ENCODE assay signal across 8 mouse cellular contexts in genomic region chr17:29438347-29439235, GRCm38 (mm10). TPM values are rescaled to one million over a fixed set of nuclear protein-coding genes. Genes with fewer than 3 reads are reported as not detected.
A peak's percentile ranks its signal among the peaks of the same experiment; 100 is the strongest.
DNase-seq lines count a peak whose midpoint lies in the region; ATAC-seq and TF ChIP-seq lines count a peak whose summit lies in the region.

No protein-coding gene starts in this region.

- H3K27me3 ChIP-seq in MEL (ENCODE audit: control insufficient read depth in 1 of 2, insufficient read depth in 2 of 2, low read length in 2 of 2) = no peaks in the 10 kb centered on the region
- no peaks in the 10 kb centered on the region for H3K27me3 ChIP-seq in embryonic facial prominence, embryonic 13.5 days
- H3K27me3 ChIP-seq in heart, embryonic 15.5 days = no peaks in the 10 kb centered on the region
- no peaks in the 10 kb centered on the region for H3K27me3 ChIP-seq in kidney, postnatal 0 days (ENCODE audit: insufficient read depth, low read length)

- peak overlapping the region; percentile 46 to 67 for H3K4me3 ChIP-seq in MEL (ENCODE audit: control insufficient read depth in 1 of 2, insufficient read depth in 1 of 2, low read depth in 2 of 2, low read length in 2 of 2)
- no peak overlapping the region for H3K4me3 ChIP-seq in embryonic facial prominence, embryonic 13.5 days
- H3K4me3 ChIP-seq in heart, embryonic 15.5 days = peak overlapping the region; percentile 52; the same call in 1 of the 2 replicates
- H3K4me3 ChIP-seq in kidney, postnatal 0 days (replicated peaks; ENCODE audit: low read depth, low read length) = no peak overlapping the region

- peak overlapping the region; percentile 81 for H3K27ac ChIP-seq in MEL (ENCODE audit: control insufficient read depth, low read depth, low read length)
- no peak overlapping the region for H3K27ac ChIP-seq in embryonic facial prominence, embryonic 13.5 days
- H3K27ac ChIP-seq in heart, embryonic 15.5 days = peak overlapping the region; percentile 93
- H3K27ac ChIP-seq in kidney, postnatal 0 days = peak overlapping the region; percentile 82

- peak overlapping the region; percentile 56 for H3K9ac ChIP-seq in MEL (ENCODE audit: control insufficient read depth, low read depth, low read length, poor library complexity, severe bottlenecking)
- H3K9ac ChIP-seq in embryonic facial prominence, embryonic 13.5 days = no peak overlapping the region
- no peak overlapping the region for H3K9ac ChIP-seq in heart, embryonic 15.5 days
- H3K9ac ChIP-seq in kidney, postnatal 0 days (ENCODE audit: low read depth, low read length) = no peak overlapping the region

- no peak for TF ChIP-seq POLR2A in MEL (IDR thresholded peaks at IDR 0.05; ENCODE audit: control insufficient read depth in 1 of 2, insufficient read depth in 1 of 2, low read depth in 1 of 2, low read length in 2 of 2, poor library complexity in 1 of 2)

- peak; percentile 84 to 97 for TF ChIP-seq EP300 in MEL (IDR thresholded peaks at IDR 0.05; ENCODE audit: low read depth in 1 of 2, low read length in 2 of 2)

- 22% methylated on average over 17 of the region's 17 CpGs for WGBS in embryonic facial prominence, embryonic 13.5 days
- WGBS in heart, embryonic 15.5 days = 21% methylated on average over 17 of the region's 17 CpGs
- 12% methylated on average over 17 of the region's 17 CpGs for WGBS in kidney, postnatal 0 days

- H3K9me3 ChIP-seq in MEL (replicated peaks; ENCODE audit: insufficient read depth, low read length) = no peaks in the 10 kb centered on the region
- H3K9me3 ChIP-seq in embryonic facial prominence, embryonic 13.5 days = no peaks in the 10 kb centered on the region
- no peaks in the 10 kb centered on the region for H3K9me3 ChIP-seq in heart, embryonic 15.5 days (replicated peaks)
- no peaks in the 10 kb centered on the region for H3K9me3 ChIP-seq in kidney, postnatal 0 days (replicated peaks; ENCODE audit: low read length)

- no peak for ATAC-seq in embryonic facial prominence, embryonic 13.5 days (ENCODE audit: insufficient number of reproducible peaks, insufficient read depth, low FRiP score, low TSS enrichment, low read depth)
- no peak for ATAC-seq in heart, embryonic 15.5 days (replicated peaks; ENCODE audit: insufficient number of reproducible peaks, insufficient read depth, low FRiP score, low read depth)
- ATAC-seq in kidney, postnatal 0 days (replicated peaks; ENCODE audit: low FRiP score, low read depth) = 0 out of 2 replicates have a peak, but pooled peaks have one; percentile 7

- H3K79me2 ChIP-seq in MEL (ENCODE audit: control insufficient read depth, insufficient read depth, low read length, poor library complexity) = no peaks in the 10 kb centered on the region

- H3K36me3 ChIP-seq in MEL (ENCODE audit: control insufficient read depth in 1 of 2, insufficient read depth in 2 of 2, low read length in 2 of 2) = peaks cover 0 to 43% of the 10 kb centered on the region in 2 experiments; a peak in 2 of 4 replicates
- H3K36me3 ChIP-seq in embryonic facial prominence, embryonic 13.5 days = no peaks in the 10 kb centered on the region
- no peaks in the 10 kb centered on the region for H3K36me3 ChIP-seq in heart, embryonic 15.5 days
- H3K36me3 ChIP-seq in kidney, postnatal 0 days (ENCODE audit: insufficient read depth, low read length) = no peaks in the 10 kb centered on the region

- no peak for TF ChIP-seq RAD21 in MEL (IDR thresholded peaks at IDR 0.05; ENCODE audit: low read depth, low read length)

- peak; percentile 93 for DNase-seq in 416B (ENCODE audit: low read depth)
- peak; percentile 95 for DNase-seq in MEL (ENCODE audit: low read depth, low spot score)
- peak; percentile 62 for DNase-seq in kidney, postnatal 0 days (ENCODE audit: low spot score)
- DNase-seq in lung, postnatal 25 days (ENCODE audit: low spot score) = peak; percentile 78
- DNase-seq in spleen, postnatal 14 days (ENCODE audit: low spot score in 2 of 2) = peak; percentile 87 to 91
- no peak for DNase-seq in left cerebral cortex, adult 8-10 months (ENCODE audit: low spot score in 2 of 2)

- no peak for TF ChIP-seq CTCF in MEL (IDR thresholded peaks at IDR 0.05 in 2 of 3, conservative IDR thresholded peaks at IDR 0.05 in 1 of 3; ENCODE audit: control insufficient read depth in 1 of 3, insufficient read depth in 1 of 3, low read depth in 2 of 3, low read length in 3 of 3, poor library complexity in 1 of 3, severe bottlenecking in 1 of 3)
- no peak for TF ChIP-seq CTCF in kidney, postnatal 0 days (IDR thresholded peaks at IDR 0.05; ENCODE audit: low read depth)

- H3K4me2 ChIP-seq in embryonic facial prominence, embryonic 13.5 days = peak overlapping the region; percentile 77
- peak overlapping the region; percentile 83 for H3K4me2 ChIP-seq in heart, embryonic 15.5 days
- peak overlapping the region; percentile 54; the same call in 1 of the 2 replicates for H3K4me2 ChIP-seq in kidney, postnatal 0 days (ENCODE audit: low read length)

- H3K4me1 ChIP-seq in MEL (ENCODE audit: control insufficient read depth in 1 of 2, insufficient read depth in 2 of 2, low read length in 2 of 2) = peaks cover 16 to 58% of the 10 kb centered on the region in 2 experiments
- peaks cover 28% of the 10 kb centered on the region for H3K4me1 ChIP-seq in embryonic facial prominence, embryonic 13.5 days
- peaks cover 74% of the 10 kb centered on the region for H3K4me1 ChIP-seq in heart, embryonic 15.5 days (replicated peaks)
- H3K4me1 ChIP-seq in kidney, postnatal 0 days (replicated peaks; ENCODE audit: insufficient read depth, low read length) = peaks cover 17% of the 10 kb centered on the region

TF ChIP-seq in MEL, 35 proteins besides CTCF, POLR2A, EP300 and RAD21:
- peak; percentile 89 for TF ChIP-seq SIN3A (IDR thresholded peaks at IDR 0.05; ENCODE audit: low read length)
- TF ChIP-seq ZMIZ1 (IDR thresholded peaks at IDR 0.05; ENCODE audit: low read depth, low read length) = peak; percentile 79
- TF ChIP-seq BHLHE40 (IDR thresholded peaks at IDR 0.05; ENCODE audit: borderline replicate concordance, low read depth, low read length) = peak; percentile 70; the same call in 1 of the 2 replicates
- peak; percentile 61; the same call in 1 of the 2 replicates for TF ChIP-seq CHD2 (IDR thresholded peaks at IDR 0.05; ENCODE audit: low read length)
- TF ChIP-seq POLR2AphosphoS2 (IDR thresholded peaks at IDR 0.05; ENCODE audit: low read length) = peak; percentile 52; the same call in 1 of the 2 replicates
- TF ChIP-seq TCF12 (IDR thresholded peaks at IDR 0.05; ENCODE audit: low read depth, low read length) = peak; percentile 99
- TF ChIP-seq MXI1 (IDR thresholded peaks at IDR 0.05; ENCODE audit: low read depth, low read length) = peak; percentile 54; the same call in 1 of the 2 replicates
- peak; percentile 32; the same call in 1 of the 2 replicates for TF ChIP-seq ELF1 (IDR thresholded peaks at IDR 0.05; ENCODE audit: low read depth, low read length)
- peak; percentile 15; the same call in 1 of the 2 replicates for TF ChIP-seq MEF2A (IDR thresholded peaks at IDR 0.05; ENCODE audit: extremely low read depth, insufficient replicate concordance, low read depth, low read length, poor library complexity, severe bottlenecking)
- TF ChIP-seq POLR2AphosphoS5 (IDR thresholded peaks at IDR 0.05; ENCODE audit: borderline replicate concordance, low read depth, low read length) = no peak
- peak; percentile 98 for TF ChIP-seq ETS1 (IDR thresholded peaks at IDR 0.05; ENCODE audit: low read depth, low read length)
- TF ChIP-seq MAZ (IDR thresholded peaks at IDR 0.05; ENCODE audit: low read depth, low read length) = peak; percentile 97
- peak; percentile 97 for TF ChIP-seq TAL1 (IDR thresholded peaks at IDR 0.05; ENCODE audit: low read length)
- no peak for TF ChIP-seq UBTF (IDR thresholded peaks at IDR 0.05; ENCODE audit: borderline replicate concordance, insufficient read depth, low read depth, low read length)
- TF ChIP-seq MAX (IDR thresholded peaks at IDR 0.05; ENCODE audit: low read length) = peak; percentile 58; the same call in 1 of the 2 replicates
- TF ChIP-seq RCOR1 (IDR thresholded peaks at IDR 0.05; ENCODE audit: low read depth, low read length) = peak; percentile 79
- TF ChIP-seq NELFE (IDR thresholded peaks at IDR 0.05; ENCODE audit: low read depth, low read length) = no peak
- TF ChIP-seq MYC (IDR thresholded peaks at IDR 0.05; ENCODE audit: low read depth, low read length) = peak; percentile 57; the same call in 1 of the 2 replicates
- TF ChIP-seq KAT2A (conservative IDR thresholded peaks at IDR 0.05; ENCODE audit: low read depth, low read length) = no peak
- TF ChIP-seq GATA1 (IDR thresholded peaks at IDR 0.05; ENCODE audit: low read depth, low read length) = peak; percentile 92
- no peak for TF ChIP-seq TBP (IDR thresholded peaks at IDR 0.05; ENCODE audit: low read depth, low read length)

RNA-seq across cellular contexts. Expression of gene Pim1, which starts 52.0 kb away (rescaled TPM):
- total RNA-seq in MEL (2012; rRNA removed) = 27.8 and 30.6 TPM in 2 replicates
- polyA plus RNA-seq in MEL (2012; ENCODE audit: insufficient read depth in 1 of 2, insufficient read length in 2 of 2, low read depth in 1 of 2, low replicate concordance in 2 of 2, missing spikeins in 1 of 2) = 10 to 100 TPM in 1 of 2 experiments, not detected in 1; 52.1 TPM
- 16.1 and 17.4 TPM in 2 replicates for polyA plus RNA-seq in embryonic facial prominence, embryonic 13.5 days (2015; fragmentation: Nextera tagmentation; extraction: Ambion mirVana)
- polyA plus RNA-seq in heart, embryonic 15.5 days (2015; fragmentation: Nextera tagmentation; extraction: Ambion mirVana) = 17.9 and 18.2 TPM in 2 replicates
- 21.3 and 21.6 TPM in 2 replicates for polyA plus RNA-seq in kidney, postnatal 0 days (2015; fragmentation: Nextera tagmentation; extraction: Ambion mirVana)
- total RNA-seq in left cerebral cortex, adult 8-10 months (2022) = 1 to 10 TPM; 4.3 to 6.0 (median 5.1) TPM

Comparison
In these comparisons a context has a peak if more than half of its experiments do, and no peak if none do; other contexts are left out.
1. DNase-seq: peak in 416B (single experiment), MEL (single experiment), kidney, postnatal 0 days (single experiment), lung, postnatal 25 days (single experiment) and spleen, postnatal 14 days (2 of 2); none in left cerebral cortex, adult 8-10 months (0 of 2).
2. H3K4me3 ChIP-seq: peak in MEL (2 of 2) and heart, embryonic 15.5 days (single experiment); none in embryonic facial prominence, embryonic 13.5 days (single experiment) and kidney, postnatal 0 days (single experiment).
3. Peak in every context shown above with its lines, with median percentiles within 50 percentile points of each other: H3K4me2 ChIP-seq.